Mouse (Mus musculus) spleen, adult 12 weeks (tissue): ENCODE data around the gene Chrna1.

Experiments
- DNase-seq: peaks from one replicate; pipeline ENCODE4 v3.0.0; 2022; ENCODE audit warnings: low spot score

The Chrna1 gene

DNA sequence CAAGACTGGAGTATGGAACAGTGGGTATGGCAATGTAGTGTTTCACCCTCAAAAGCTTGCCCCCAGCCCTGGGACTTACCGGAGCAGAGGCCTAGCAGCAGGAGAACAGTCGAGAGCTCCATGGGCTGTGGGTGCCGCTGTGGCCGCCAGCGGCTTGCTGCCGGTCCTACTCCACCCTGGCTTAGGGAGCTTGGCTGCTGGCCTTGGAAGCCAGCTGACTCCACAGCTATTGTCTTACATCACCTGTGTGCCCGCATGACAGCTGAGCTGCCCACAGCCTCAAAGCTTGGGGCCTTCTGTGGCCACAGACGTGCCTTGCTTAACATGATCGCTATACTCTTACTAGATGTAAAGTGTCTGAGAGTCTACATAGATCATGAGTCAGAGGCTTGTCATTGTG, at the start of gene Chrna1:
Chrna1 (minus strand) TSS at position 173 of the 400 bp plus-strand sequence.
- no peak for DNase-seq

DNA sequence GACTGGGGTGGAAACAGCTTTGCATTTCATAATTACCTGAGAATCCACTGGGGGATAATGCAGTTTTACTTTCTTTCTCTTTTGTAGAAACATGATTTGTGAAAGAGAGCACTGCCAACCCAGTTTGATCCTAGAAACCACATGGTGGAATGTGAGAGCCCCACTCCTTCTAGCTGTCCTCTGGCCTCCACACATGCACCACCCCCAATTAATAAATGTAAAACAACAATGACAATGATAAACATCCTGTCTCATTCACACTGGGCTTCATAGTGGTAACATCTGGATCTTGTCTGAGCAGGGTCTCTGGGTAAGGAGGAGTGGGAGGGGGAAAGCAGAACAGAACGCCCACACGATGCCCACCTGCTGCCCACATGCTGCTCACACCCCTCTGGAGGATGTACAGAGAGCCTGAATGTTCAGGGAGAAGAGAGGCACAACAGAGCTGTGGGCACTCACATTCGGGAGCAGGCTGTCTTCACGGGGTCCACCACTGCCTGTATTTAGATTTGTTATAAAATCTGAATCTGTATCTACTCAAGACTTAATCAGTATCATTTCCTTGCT, 38.4 kb upstream of the Chrna1 start:
- no peak for DNase-seq

DNA sequence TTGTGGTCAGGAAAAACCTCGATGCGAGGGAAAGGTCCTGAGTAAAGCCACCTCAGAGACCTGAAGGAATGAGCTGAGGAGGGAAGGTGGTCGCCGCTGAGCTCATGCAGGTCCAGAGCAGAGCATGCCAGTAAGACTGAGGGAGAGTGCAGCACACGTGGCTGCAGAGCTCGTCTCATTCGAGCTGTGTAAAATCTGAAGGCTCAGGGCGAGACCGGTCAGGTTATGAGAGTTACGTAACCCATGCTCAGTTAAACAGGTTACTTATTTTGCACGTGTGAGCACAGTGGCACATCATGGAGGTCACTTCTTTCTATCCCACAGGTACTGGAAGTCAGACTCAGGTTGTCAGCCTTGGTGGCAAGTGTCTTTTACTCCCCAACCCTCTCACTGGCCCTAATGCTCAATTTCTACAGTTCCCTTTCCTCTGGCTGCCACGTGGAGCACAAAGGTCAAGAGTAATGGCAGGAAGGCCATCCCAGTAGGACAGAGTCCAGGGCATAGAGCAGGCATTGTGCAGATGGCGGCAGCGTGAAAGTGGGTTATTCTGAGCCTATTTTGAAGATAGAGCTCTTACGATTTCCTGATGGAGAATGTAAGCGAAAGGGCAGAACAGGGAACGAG, 36.4 kb upstream of the Chrna1 start:
- DNase-seq, result no peak

DNA sequence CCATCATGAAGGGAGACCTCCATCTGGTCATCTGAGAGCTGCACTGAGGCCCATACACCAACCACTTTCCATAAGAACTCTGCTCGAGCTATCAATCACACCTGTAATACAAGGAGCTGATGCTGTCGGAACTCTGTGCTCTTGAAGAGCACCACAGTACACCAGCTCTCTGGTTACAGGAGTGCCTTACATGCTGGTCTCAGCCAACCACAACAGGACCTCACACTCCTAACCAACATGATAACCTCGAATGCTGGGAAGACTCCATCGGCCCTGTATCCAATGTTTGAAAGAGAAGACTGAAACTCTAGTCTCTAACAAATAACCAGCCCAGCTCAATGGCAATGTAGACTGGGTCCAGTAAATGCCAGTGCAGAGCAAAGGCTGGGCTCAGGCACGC, 35.3 kb upstream of the Chrna1 start:
- DNase-seq, result no peak

DNA sequence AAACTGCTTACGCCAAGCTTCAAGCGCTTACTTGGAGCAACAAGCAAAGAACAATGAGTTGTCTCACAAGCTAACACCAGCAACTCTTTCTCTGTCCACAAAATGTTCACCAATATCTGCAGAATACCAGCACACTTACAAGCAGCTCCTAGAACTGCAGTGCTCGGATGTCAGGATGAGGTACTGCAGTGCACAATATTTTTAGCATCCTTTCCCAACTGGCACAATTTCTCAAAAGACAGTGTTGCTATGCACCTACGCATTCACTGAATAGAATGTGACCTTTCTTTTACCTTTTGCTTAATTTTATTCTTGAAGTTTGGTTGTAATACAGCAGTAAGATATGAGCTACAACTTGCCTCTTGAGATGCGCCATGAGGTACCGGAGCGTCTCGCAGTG, 34.2 kb upstream of the Chrna1 start:
- DNase-seq, result no peak

DNA sequence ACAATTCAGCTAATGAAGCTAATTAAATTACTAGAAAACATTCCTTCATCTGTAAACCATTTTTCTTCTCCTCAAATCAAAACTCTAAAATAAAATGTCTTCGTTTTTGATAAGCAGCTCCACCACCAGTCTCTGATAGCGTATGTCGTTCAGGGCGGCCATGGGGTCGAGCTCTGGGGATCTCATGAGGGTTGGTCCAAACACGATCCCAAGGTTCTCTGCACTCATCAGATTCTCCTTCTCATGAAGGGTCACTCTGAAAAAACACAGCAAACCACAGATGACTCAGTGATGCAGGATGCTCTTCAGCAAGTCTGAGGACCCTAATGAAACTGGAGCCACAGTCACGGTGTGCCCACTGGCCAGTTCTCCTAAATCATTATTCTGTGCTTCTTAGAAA, 32.8 kb upstream of the Chrna1 start:
- DNase-seq, result no peak

DNA sequence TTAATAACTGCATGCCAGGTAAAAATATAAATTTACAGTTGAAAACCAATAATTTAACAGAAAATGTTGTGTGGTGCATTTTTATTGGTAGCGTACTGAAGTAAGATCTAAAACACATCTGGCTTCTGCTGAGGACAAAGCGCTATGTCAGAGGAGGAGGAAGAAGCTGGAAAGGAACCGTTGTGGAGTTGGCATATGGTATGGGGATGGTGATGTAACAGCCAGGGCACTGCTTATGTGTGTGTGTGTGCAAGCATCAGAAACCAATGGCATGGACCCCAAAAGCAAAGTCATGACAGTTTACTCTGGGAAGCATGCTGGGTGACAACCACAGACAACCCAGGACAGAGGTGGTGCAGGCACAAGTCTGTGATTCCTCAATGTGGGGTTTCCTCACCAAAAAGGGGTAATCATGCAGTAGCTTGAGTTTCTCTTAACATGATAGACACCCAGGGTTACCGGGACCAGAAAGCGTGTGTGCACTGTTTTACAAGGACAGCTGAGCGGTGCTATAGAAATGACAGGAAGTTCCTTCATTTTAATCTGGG, 32.3 kb upstream of the Chrna1 start:
- no peak for DNase-seq

DNA sequence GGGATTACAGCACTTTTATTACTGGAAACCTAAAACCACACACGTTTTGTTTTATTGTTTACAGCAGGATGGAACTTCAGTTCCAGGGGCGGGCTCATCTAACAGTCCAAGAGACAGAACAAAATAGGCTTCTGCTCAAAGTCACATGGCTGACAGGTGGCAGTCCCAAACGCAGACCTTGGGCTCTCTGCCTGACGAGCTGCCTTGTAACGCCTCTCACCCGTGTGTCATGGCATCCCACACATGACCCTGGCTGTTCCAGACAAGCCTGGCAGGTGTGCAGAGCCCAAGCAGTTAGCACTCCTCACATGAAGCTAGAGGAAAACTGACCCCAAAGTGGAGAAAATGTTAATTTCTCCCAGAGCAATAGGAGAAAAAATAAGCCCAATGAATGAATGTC, 31.7 kb upstream of the Chrna1 start:
- DNase-seq, result no peak

DNA sequence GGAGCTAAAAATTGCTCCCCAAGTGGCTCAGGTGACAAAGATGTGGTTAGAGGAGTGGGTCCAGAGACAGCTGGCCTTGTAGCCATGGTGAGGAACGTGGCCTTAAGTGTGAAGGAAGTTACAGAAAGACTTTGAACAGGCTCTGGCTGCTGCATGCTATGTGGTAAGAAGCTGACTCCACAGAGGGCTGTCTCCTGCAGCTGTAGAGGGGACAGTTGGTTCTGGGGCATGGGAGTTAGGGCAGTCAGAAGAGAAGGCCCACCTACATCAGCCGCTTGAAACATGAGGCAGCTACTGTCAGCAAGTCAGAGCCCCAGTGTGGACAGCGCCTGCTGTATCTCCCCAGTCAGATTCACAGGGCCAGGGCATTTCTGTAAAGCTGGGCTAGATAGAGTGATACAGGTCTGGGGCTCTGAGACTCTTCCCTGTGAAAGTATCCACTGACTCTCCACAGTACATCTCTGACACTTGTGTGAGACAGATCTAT, 29.6 kb upstream of the Chrna1 start:
- no peak for DNase-seq

DNA sequence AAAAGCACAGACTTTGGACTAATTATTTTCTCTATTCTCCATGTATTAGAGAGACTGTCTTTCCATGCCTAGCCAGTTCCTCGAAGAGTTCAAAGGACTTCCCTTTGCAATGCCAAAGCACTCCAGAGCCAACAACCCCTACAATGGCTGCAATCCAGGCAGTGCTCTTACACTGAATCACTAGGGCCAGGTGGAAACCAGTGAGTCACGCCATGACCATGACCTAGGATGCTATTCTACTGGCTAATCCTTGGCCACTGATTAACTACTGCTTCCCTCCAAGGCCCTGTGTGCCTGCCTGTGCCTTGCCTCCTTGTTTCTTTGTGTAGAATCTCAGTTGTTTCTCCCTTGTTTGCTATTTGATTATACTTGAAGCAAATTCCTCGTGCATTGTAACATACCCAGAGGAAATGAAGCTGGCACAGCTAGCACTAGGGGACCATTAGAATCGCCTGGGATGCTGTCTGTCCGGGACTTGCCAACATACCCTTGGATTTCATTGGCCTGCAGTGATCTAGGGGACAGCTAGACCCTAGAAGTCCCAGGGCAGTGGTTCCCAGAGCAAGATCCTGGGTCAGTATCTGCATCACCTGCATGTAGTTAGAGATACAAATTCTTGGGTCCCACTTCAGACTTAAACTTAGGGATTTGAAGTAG, 29.1 kb upstream of the Chrna1 start:
- DNase-seq, result no peak

DNA sequence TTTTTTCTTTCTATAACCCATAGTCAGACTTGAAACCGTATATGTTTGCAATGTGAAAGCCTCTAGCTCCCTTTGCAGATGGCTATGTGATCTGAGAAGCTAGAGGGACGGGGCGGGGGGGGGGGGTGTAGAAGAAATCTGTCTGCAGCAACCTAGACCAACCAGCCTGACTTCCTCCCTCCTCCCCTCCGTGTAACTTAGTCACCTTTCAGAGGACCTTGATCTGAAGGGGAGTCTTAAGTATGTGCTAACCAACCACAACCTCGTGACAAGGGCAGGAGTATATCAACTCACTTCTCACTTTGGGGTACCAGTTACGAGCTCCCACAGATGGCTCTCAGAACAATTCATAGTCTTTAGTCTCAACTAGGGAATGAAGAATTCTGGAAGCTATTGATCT, 28.3 kb upstream of the Chrna1 start:
- no peak for DNase-seq

DNA sequence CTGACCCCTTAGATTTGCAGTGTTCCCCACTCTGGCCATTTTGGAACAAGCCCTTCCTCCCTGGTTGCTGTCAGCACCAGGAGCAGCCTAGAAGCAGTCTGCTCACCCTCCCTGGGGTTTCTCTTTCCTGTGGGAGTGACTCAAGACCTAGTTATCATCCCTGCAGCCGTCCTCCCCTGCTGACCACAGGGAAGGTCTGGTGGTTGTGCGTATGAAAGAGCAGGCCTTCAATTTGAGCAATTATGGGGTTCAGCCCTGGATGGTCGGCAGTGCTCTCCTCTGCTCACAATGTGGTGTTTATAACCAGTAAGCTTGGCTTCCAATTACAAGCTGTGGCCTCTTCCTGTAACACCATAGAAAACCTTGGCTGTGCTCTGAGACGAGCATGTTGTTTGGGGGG, 27.5 kb upstream of the Chrna1 start:
- no peak for DNase-seq

DNA sequence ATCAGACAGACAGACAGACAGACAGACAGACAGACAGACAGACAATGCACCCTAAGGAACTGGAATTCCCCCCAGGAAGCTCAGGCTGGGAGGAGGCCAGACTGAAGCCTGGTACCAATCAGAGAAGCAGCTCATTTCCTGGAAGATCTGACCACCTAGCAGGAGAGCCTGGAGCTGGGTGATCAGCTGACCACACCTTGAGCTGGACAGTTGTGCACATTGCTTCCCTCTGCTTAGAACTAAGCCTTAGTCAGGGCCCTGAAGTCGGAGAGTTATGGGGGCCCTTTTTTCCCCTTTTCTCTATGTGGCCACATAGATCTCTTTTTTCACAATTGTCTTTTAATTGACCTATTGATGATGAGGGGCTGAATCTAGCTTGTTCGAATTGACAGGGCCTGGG, 27.0 kb upstream of the Chrna1 start:
- DNase-seq, result no peak

DNA sequence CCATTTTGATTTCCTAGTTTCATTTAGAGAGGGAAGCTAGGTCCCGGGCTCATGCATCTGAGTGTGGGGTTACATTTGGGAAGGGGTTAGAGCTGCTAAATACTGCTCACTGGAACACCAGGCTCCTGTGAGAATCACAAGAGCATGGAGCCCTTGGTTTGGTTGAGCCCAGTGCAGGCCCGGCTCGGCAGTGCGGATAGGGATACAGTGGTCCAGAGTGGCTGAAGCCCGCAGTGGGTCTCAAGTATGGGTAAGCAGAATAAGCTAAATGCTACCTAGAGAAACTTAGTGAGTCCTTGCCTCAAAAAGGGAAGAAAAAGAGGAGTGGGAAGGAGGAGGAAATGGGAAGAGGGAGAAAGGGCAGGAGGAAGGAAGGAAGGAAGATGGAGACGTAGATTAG, 26.5 kb upstream of the Chrna1 start:
- no peak for DNase-seq

DNA sequence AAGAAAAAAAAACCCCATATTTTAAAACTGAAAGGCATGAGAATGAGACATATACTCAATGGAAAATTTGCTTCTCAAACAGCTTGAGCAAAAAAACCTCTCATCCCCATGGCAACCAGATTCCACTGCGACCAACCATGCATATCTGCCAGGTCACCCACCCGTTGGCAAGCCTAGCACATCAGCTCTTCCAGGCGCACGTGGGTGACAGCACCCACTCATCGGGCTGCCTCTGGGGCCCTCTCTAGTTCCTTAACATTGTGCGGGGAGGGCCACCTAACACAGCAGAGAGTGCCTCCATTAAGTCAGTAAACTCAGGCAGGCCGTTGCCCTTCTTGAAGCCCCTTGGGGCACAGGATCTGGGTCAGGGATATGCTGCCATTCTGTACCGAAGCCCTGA, 24.9 kb upstream of the Chrna1 start:
- DNase-seq, result no peak

DNA sequence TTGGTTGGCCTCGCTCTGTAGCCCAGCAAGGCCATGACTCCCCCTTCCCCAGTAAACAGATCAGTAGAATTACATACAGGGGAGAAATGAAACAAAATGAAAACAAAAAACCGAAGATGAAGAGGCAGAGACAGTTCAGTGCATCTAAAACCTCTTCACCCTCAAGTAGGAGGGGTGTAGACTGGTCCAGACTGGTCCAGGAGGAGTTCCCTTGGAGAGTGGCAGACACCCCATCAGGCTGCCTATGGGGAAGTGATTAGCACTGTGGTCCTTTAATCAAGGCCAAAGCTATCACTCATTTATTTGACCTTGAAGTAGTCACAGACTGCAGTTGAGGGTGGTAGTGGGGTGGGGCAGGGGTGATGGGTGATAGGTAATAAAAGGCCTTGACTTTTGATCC, 24.4 kb upstream of the Chrna1 start:
- DNase-seq, result no peak

DNA sequence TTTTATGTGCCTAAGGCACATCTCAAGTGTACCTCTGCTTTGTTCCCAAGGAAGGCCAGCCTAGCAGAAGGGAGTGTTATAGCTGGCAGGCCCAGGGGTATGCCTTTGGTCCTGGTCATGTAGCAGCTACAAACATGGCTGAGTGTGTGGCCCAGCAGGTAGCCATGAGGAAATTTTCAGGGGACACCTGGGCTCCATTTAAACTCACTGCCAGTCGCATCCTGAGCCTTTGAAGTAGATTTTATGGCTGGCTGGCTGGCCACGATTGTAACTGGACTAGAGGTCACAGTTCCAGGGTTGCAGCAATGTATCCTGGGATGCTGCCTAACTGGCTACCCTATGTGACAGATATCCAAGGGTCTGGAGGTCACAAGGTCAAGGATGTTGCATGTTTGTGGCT, 20.5 kb upstream of the Chrna1 start:
- DNase-seq, result no peak

DNA sequence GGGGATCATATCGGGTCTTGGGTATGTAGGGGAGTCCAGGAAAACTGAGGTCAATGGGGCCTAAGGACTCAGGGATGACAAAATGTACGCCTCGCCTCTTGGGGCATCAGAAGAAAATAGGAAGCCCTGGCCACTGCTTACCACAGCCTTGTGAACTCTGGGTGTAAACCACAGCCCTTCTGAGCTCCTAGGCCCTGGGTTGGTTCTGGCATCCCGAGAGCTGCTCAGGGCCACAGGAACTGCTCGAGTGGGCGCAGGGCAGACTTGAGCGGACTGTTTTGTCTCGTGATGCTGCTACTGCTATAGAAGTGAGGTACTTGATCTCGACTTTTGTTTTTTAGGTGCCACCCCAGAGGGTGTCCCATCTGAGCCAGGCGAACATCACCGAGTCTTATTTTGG, 17.6 kb upstream of the Chrna1 start:
- DNase-seq, result no peak

DNA sequence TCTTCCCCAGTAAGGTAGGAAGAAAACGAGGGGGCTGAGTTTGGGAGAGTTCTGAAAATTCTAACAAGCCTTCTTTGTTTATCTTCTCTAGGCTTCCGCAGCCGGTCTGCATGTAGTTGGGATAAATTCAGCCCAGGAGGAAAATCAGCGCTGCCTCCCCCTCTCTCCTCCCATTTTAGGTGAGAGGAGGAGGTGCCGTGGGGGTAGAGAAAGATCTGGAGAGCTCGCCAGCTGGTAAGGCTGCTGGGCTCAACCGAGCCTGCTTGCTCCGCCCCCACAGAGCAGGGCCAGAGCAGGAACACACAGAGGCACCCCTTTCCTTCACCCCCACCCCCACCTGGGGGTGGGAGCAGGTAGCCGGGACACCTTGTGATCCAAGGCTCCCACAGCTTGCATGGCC, 16.6 kb upstream of the Chrna1 start:
- no peak for DNase-seq

DNA sequence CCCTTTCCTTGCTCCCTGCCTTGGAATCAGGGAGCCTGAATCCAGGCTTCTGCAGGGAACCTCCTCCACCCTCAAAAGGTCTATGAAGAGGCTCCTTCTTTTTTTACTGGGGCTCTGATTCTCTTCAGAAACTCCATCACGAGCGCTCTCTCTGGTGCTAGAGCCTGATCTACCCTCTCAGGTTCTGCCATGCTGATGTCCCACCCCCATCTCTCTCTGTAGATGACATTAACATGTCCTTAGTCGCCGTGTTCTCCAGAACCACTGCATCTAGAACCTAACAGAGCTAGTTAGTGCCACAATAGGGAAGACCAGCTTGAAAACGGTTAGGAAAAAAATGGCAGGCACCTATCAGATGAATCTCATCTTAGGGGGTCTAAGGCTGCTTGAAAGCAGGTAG, 16.2 kb upstream of the Chrna1 start:
- no peak for DNase-seq

DNA sequence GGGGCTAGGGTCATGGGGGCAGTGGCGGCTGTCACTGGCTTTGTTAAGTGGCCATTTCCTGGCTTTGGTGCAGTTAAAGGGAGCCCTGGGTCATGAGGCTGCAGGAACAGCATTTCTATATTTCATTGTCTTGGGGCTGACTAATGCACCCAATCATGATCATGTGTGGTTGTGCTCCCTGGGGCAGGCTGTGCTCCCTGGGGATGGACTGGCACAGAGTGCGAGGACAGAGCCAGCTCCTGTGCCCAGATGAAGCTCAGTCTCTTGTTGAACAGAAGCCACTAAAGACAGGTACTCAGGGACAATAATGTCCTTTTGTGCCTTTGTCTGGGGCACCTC, 12.9 kb upstream of the Chrna1 start:
- no peak for DNase-seq

DNA sequence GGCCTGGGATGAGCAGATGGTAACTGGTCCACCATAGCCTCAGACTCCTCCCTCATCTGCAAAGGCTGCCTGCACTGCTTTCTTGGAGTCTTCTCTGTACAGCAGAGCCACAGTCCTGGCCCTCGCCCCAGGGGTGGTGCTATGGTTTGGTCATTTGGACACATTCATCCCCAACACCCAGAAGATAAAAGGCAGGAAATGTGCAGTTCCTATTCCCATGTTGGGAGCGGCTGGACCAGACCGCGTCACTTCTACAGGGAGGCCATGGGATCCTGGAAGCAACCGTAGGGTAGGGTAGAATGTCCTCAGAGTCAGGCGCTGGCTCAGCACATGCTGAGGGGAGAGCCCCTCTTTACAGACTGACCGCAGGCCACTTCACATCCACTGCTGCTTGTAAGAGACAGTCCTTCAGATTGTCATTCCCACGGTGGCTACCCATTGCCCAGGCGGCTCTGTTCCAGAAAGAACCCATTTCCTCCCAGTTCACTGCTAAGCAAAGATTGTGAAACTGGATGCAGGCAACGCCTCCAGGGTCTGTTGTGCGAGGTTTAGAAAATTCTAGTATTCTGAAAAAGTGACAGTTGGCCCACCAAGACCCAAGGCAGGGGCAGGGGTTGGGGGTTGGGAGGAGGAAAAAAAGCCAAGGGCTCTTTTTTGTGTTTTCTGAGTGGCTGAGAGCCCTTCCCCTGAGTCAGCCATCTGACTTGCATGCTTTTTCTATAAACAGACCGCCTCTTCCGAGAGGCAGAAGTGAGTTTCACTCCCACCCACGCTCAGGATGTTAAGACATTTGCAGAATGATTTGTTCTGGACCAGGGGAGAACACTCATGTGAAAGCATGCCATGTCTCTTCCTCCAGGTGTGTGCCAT, 12.3 kb upstream of the Chrna1 start:
- DNase-seq, result no peak

DNA sequence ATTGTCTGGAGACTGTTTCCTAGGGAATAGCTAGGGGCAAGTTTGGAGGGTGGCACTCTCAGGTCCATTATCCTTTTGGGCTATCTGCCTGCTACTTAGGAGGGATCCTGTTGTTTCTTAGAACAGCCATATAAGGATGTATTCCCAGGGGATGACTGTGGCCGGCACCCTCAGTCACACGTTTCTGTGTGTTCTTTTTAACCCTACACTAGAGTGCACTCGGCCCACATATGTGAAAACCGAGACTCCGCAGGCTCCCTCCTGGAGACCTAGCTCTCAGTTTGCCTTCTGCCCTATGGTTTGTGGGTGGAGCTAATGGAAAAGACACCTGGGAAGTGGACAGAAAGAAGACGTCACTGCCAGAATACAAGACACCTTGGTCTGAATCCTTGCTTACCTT, 11.1 kb upstream of the Chrna1 start:
- no peak for DNase-seq
